Mouse (Mus musculus): Measurements from ENCODE around the gene Zfp637. TPM values are rescaled to one million over a fixed set of nuclear protein-coding genes. Genes with fewer than 3 reads are reported as not detected.
A peak's percentile ranks its signal among the peaks of the same experiment; 100 is the strongest.
"Not testable (repeated sequence)": the region's sequence is repeated elsewhere in the genome, so short reads cannot be mapped to it uniquely, and the experiment has no call there.

Zfp637 gene
- total RNA-seq, 2 experiments from 2014 or later: 28.1 to 39.7 TPM

- peak; percentile 94 for ATAC-seq (replicated peaks; ENCODE audit: poor library complexity)
These were observed 22.1 kb downstream of the Zfp637 start for GRCm38 (mm10) chr6:117862899-117863620.

GRCm38 (mm10) chr6:117863751-117864150, 22.8 kb downstream of the Zfp637 start:
- ATAC-seq (replicated peaks; ENCODE audit: poor library complexity): no peak

- ATAC-seq (replicated peaks; ENCODE audit: poor library complexity): no peak
These were observed 27.2 kb downstream of the Zfp637 start for GRCm38 (mm10) chr6:117868187-117868586.

GRCm38 (mm10) chr6:117871034-117871433, 30.1 kb downstream of the Zfp637 start:
- no peak for ATAC-seq (replicated peaks; ENCODE audit: poor library complexity)

- not testable (repeated sequence) for ATAC-seq (replicated peaks; ENCODE audit: poor library complexity)
These were observed 32.5 kb downstream of the Zfp637 start for GRCm38 (mm10) chr6:117873450-117873849.

GRCm38 (mm10) chr6:117874621-117875281, 33.8 kb downstream of the Zfp637 start:
- no peak for ATAC-seq (replicated peaks; ENCODE audit: poor library complexity)

GRCm38 (mm10) chr6:117878700-117879407, 37.9 kb downstream of the Zfp637 start:
- ATAC-seq (replicated peaks; ENCODE audit: poor library complexity): peak; percentile 53

- ATAC-seq (replicated peaks; ENCODE audit: poor library complexity): peak; percentile 74
These were observed 38.6 kb downstream of the Zfp637 start for GRCm38 (mm10) chr6:117879408-117880115.

GRCm38 (mm10) chr6:117880394-117880838, 39.4 kb downstream of the Zfp637 start:
- ATAC-seq (replicated peaks; ENCODE audit: poor library complexity): no peak

GRCm38 (mm10) chr6:117881229-117881628, 40.2 kb downstream of the Zfp637 start:
- no peak for ATAC-seq (replicated peaks; ENCODE audit: poor library complexity)

GRCm38 (mm10) chr6:117881997-117882396, 41.0 kb downstream of the Zfp637 start:
- peak; percentile 37 for ATAC-seq (replicated peaks; ENCODE audit: poor library complexity)

- ATAC-seq (replicated peaks; ENCODE audit: poor library complexity): no peak
These were observed 45.0 kb downstream of the Zfp637 start for GRCm38 (mm10) chr6:117885943-117886342.

GRCm38 (mm10) chr6:117888032-117888431, 47.1 kb downstream of the Zfp637 start:
- no peak for ATAC-seq (replicated peaks; ENCODE audit: poor library complexity)

- ATAC-seq (replicated peaks; ENCODE audit: poor library complexity): peak; percentile 72
These were observed 47.7 kb downstream of the Zfp637 start for GRCm38 (mm10) chr6:117888642-117889096.

- ATAC-seq (replicated peaks; ENCODE audit: poor library complexity): 0 out of 2 replicates have a peak, but pooled peaks have one; percentile 7
These were observed 49.3 kb downstream of the Zfp637 start for GRCm38 (mm10) chr6:117890257-117890656.

- ATAC-seq (replicated peaks; ENCODE audit: poor library complexity): peak; percentile 69
These were observed 50.6 kb downstream of the Zfp637 start for GRCm38 (mm10) chr6:117891369-117892160.

- no peak for ATAC-seq (replicated peaks; ENCODE audit: poor library complexity)
These were observed 51.4 kb downstream of the Zfp637 start for GRCm38 (mm10) chr6:117892386-117892785.

GRCm38 (mm10) chr6:117893435-117893834, 52.5 kb downstream of the Zfp637 start:
- peak; percentile 16; the same call in 1 of the 2 replicates for ATAC-seq (replicated peaks; ENCODE audit: poor library complexity)
